Mouse (Mus musculus) right cerebral cortex, postnatal 14 days (tissue): ENCODE data around the gene Tuba1a.

Source experiments
- DNase-seq: peaks from one replicate; pipeline ENCODE4 v3.0.0; 2022

The Tuba1a gene

GRCm38 (mm10) chr15:98953401-98954356 is at the start of gene Tuba1a, which contains the start of gene Gm49450:
Gene Tuba1a (minus strand): TSS chr15:98953703.
Gene Gm49450 (minus strand): TSS chr15:98953551.
- DNase-seq: peak; percentile 94

GRCm38 (mm10) chr15:99001451-99001931 is 48.0 kb upstream of the Tuba1a start:
- DNase-seq: no peak

- DNase-seq: peak; percentile 53
Observed at GRCm38 (mm10) chr15:99000535-99001283, 47.2 kb upstream of the Tuba1a start.

GRCm38 (mm10) chr15:98998775-98999157 is 45.3 kb upstream of the Tuba1a start:
- no peak for DNase-seq

- DNase-seq: no peak
Observed at GRCm38 (mm10) chr15:98997938-98998774, 44.7 kb upstream of the Tuba1a start.

- DNase-seq: no peak
Observed at GRCm38 (mm10) chr15:98996840-98997239, 43.3 kb upstream of the Tuba1a start.

- no peak for DNase-seq
Observed at GRCm38 (mm10) chr15:98994957-98995520, 41.5 kb upstream of the Tuba1a start.

GRCm38 (mm10) chr15:98993865-98994264 is 40.4 kb upstream of the Tuba1a start:
- DNase-seq: peak; percentile 90

- peak; percentile 93 for DNase-seq
Observed at GRCm38 (mm10) chr15:98993093-98993793, 39.7 kb upstream of the Tuba1a start.

- DNase-seq: peak; percentile 42
Observed at GRCm38 (mm10) chr15:98992086-98992912, 38.8 kb upstream of the Tuba1a start.

- DNase-seq: no peak
Observed at GRCm38 (mm10) chr15:98991540-98992050, 38.1 kb upstream of the Tuba1a start.

GRCm38 (mm10) chr15:98990669-98991539 is 37.4 kb upstream of the Tuba1a start:
- no peak for DNase-seq

- no peak for DNase-seq
Observed at GRCm38 (mm10) chr15:98989701-98990430, 36.4 kb upstream of the Tuba1a start.

GRCm38 (mm10) chr15:98988787-98989186 is 35.3 kb upstream of the Tuba1a start:
- DNase-seq: no peak

- DNase-seq: no peak
Observed at GRCm38 (mm10) chr15:98987661-98988181, 34.2 kb upstream of the Tuba1a start.

- DNase-seq: no peak
Observed at GRCm38 (mm10) chr15:98987077-98987630, 33.7 kb upstream of the Tuba1a start.

- no peak for DNase-seq
Observed at GRCm38 (mm10) chr15:98985982-98986715, 32.6 kb upstream of the Tuba1a start.
